Mouse (Mus musculus) thymus, adult 2 months (tissue): ENCODE measurements around the gene Fto. TPM values are rescaled to one million over a fixed set of nuclear protein-coding genes. Genes with fewer than 3 reads are reported as not detected.

Experiments used
- DNase-seq: peaks from one replicate; pipeline ENCODE4 v3.0.0; 2021
- H3K27ac ChIP-seq: fragments of 200-500 bp; 2 replicates; pipeline ENCODE4 v1.5.1; 2012; ENCODE audit warnings: low read length, control low read depth; ENCODE audit not compliant: control insufficient read depth, insufficient read depth
- H3K27me3 ChIP-seq: fragments of 200-500 bp; 2 replicates; pipeline ENCODE4 v1.6.1; 2012; ENCODE audit warnings: mild to moderate bottlenecking, low read length, moderate library complexity, mixed read lengths; ENCODE audit not compliant: control insufficient read depth, insufficient read depth
- H3K36me3 ChIP-seq: fragments of 200-500 bp; 2 replicates; pipeline ENCODE4 v1.6.1; 2012; ENCODE audit warnings: mild to moderate bottlenecking, low read length, moderate library complexity; ENCODE audit not compliant: control insufficient read depth, insufficient read depth
- H3K4me1 ChIP-seq: fragments of 200-500 bp; replicated peaks from 2 replicates; pipeline ENCODE4 v1.6.1; 2012; ENCODE audit warnings: low read length; ENCODE audit not compliant: control insufficient read depth, insufficient read depth
- H3K4me3 ChIP-seq: fragments of 200-500 bp; 2 replicates; pipeline ENCODE4 v1.5.1; 2012; ENCODE audit warnings: mild to moderate bottlenecking, low read length, control low read depth, moderate library complexity; ENCODE audit not compliant: control insufficient read depth, insufficient read depth
- CTCF ChIP-seq: fragments of 200-500 bp; IDR thresholded peaks from 2 replicates; pipeline ENCODE4 v1.5.1; 2012; ENCODE audit warnings: mild to moderate bottlenecking, control low read depth, low read length, moderate library complexity, borderline replicate concordance; ENCODE audit not compliant: control insufficient read depth, poor library complexity, insufficient read depth; ENCODE audit errors: extremely low read depth
- POLR2A ChIP-seq: fragments of 200-500 bp; IDR thresholded peaks from 2 replicates; pipeline ENCODE4 v1.6.1; 2012; ENCODE audit warnings: mild to moderate bottlenecking, low read length, control low read depth, moderate library complexity; ENCODE audit not compliant: control insufficient read depth, poor library complexity, insufficient read depth; ENCODE audit errors: extremely low read depth
- WGBS: fragments of 180-500 bp; shearing (Covaris S2); methylation state at CpG from one replicate; pipeline ENCODE4 v1.1.7; 2018; 5-methylcytosine and 5-hydroxymethylcytosine counted together
- polyA plus RNA-seq: library from polyadenylated mRNA; depleted of rRNA; stranded (reverse); fragments of >200 nt; gene quantifications from 2 replicates; pipeline ENCODE4 v1.2.3, GENCODE M21; 2012

Gene Fto
- polyA plus RNA-seq, 1 experiment: 29.9 TPM

GRCm38 (mm10) chr8:91553387-91553786 is 240.1 kb downstream of the Fto start:
- Histone ChIP-seq H3K36me3 (no peaks in the 10 kb centered on the region), H3K27me3 (no peaks in the 10 kb centered on the region), H3K4me3 (no peak overlapping the region), H3K27ac (no peak overlapping the region), H3K4me1 (no peaks in the 10 kb centered on the region)
- TF ChIP-seq POLR2A: no peak
- TF ChIP-seq CTCF: no peak
- DNase-seq: no peak
- 84% methylated on average over 5 of the region's 5 CpGs for WGBS

DNA sequence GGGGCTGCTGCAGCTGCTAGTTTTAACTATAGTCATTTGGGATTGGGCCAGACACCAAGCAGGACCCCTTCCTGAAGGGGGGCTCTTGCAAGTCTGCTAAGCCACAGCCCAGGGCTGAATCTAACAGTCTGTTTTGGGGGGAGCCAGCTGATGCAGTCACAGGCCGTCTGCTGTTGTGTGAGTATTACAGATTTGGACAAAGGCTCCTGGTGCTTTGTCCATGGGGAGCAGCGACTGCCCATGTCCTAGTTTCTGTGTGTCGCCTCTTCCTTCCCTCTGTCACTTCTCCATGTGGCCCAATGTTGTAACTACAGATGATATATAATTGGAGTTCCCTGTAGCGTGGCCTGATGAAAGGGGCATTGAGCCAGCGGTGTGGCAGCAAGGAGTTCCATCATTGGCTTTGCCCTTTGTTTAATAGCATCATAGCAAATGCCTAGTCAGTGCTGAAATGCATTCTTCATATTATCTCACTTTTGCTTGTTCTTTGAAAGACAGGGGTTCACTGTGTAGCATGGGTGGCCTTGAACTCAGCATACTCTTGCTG is 243.8 kb downstream of the Fto start:
- Histone ChIP-seq H3K4me3 (no peak overlapping the region), H3K27ac (no peak overlapping the region), H3K4me1 (no peaks in the 10 kb centered on the region), H3K27me3 (no peaks in the 10 kb centered on the region), H3K36me3 (no peaks in the 10 kb centered on the region)
- no peak for TF ChIP-seq POLR2A
- TF ChIP-seq CTCF: no peak
- DNase-seq: no peak
- WGBS: 96% methylated on average over 5 of the region's 5 CpGs

DNA sequence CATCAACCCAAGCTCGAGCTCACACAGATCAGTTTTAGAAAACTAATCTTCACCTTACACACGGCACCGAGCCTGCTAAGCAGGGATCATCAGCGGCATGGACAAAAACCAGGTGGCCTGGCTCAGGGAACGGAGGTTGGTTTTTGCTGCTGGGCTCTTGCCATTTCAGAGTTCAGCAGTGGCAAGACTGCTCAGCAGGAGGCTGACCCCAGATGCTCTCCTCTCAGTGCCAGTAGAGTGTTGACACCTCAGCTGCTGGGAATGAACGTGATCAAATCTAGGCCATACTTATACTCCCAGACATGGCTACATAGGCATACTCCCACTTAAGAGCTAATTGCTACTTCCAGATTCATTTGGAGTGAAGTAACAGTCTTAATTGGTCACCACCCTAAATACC is 245.1 kb downstream of the Fto start:
- Histone ChIP-seq H3K27ac (no peak overlapping the region), H3K4me3 (no peak overlapping the region), H3K36me3 (no peaks in the 10 kb centered on the region), H3K27me3 (no peaks in the 10 kb centered on the region), H3K4me1 (no peaks in the 10 kb centered on the region)
- DNase-seq: no peak
- 97% methylated on average over 6 of the region's 6 CpGs for WGBS
- TF ChIP-seq POLR2A (no peak), CTCF (no peak)

DNA sequence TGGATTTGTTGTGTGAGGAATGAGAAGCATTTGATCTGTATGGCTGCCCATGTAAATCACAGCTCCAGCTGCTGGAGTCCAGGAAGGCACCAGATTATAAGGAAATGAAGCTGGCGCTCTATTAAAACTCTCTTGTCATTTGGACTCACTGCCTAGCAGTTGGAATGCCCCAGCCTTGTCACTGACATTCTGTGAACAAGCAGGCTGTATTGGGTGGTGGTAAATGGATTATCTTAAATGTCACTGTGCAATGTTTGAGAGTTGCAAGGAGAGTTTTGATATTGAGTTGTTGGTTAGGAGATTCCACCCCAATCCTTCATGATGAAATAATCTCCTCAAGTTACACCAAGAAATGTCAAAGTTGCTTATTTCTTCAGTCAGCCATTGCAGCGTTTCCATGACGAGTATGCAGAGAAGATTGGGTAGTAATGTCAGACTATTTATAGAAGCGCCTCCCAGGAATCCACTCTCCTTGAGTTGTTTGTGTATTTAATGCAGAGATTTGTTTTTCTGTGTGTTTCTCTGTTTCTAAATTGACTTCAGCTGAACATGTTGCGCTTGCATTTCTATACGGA is 246.8 kb downstream of the Fto start:
- no peaks in the 10 kb centered on the region for H3K36me3 ChIP-seq
- no peak for DNase-seq
- no peak for TF ChIP-seq POLR2A
- no peak for TF ChIP-seq CTCF
- H3K4me1 ChIP-seq: no peaks in the 10 kb centered on the region
- no peaks in the 10 kb centered on the region for H3K27me3 ChIP-seq
- H3K27ac ChIP-seq: no peak overlapping the region
- WGBS: 96% methylated on average over 6 of the region's 6 CpGs
- no peak overlapping the region for H3K4me3 ChIP-seq

- no peaks in the 10 kb centered on the region for H3K36me3 ChIP-seq
Observed at GRCm38 (mm10) chr8:91561241-91561640, 247.9 kb downstream of the Fto start.

DNA sequence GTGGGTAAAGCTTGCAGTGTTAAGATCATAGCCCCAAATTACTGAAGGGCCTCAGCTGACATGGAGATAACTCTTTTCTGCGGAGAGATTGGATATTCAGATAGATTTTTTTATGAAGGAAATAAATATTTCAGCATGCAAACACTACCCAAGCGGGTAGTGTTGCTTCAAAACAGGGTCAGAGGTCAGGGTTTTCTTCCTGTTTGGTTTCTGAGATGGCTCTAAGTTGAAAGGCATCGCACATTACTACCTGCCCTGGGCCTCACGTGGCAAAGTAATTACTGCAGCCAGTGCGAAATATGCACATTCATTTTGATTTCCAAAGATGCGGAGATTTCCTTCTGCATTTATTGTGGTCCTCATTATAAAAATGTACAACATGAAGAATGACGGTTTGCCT is 249.3 kb downstream of the Fto start:
- H3K27me3 ChIP-seq: no peaks in the 10 kb centered on the region
- no peak overlapping the region for H3K27ac ChIP-seq
- no peak overlapping the region for H3K4me3 ChIP-seq
- H3K4me1 ChIP-seq: no peaks in the 10 kb centered on the region
- no peaks in the 10 kb centered on the region for H3K36me3 ChIP-seq
- 93% methylated on average over 7 of the region's 7 CpGs for WGBS
- TF ChIP-seq CTCF (no peak), POLR2A (no peak)
- no peak for DNase-seq

More at GRCm38 (mm10) chr8:91561241-91561640, 247.9 kb downstream of the Fto start:
- 95% methylated on average over 4 of the region's 4 CpGs for WGBS
- DNase-seq: no peak
- Histone ChIP-seq H3K27ac (no peak overlapping the region), H3K4me3 (no peak overlapping the region), H3K27me3 (no peaks in the 10 kb centered on the region), H3K4me1 (no peaks in the 10 kb centered on the region)
- TF ChIP-seq CTCF (no peak), POLR2A (no peak)
